Mouse (Mus musculus) embryonic fibroblast, embryonic 13.5 days (primary cell): ENCODE measurements around the gene Lgals9. TPM values are rescaled to one million over a fixed set of nuclear protein-coding genes. Genes with fewer than 3 reads are reported as not detected.

Experiments
- H3K27ac ChIP-seq: 2 replicates; pipeline ENCODE4 v1.5.1; 2012; ENCODE audit warnings: low read length, control low read depth, inconsistent platforms; ENCODE audit not compliant: insufficient read depth
- H3K4me1 ChIP-seq: 2 replicates; pipeline ENCODE4 v1.6.1; 2011; ENCODE audit warnings: low read length; ENCODE audit not compliant: control insufficient read depth, insufficient read depth
- H3K4me3 ChIP-seq: 2 replicates; pipeline ENCODE4 v1.5.1; 2011; ENCODE audit warnings: mild to moderate bottlenecking, control low read depth, low read length; ENCODE audit not compliant: insufficient read depth
- CTCF ChIP-seq: IDR thresholded peaks from 2 replicates; pipeline ENCODE4 v1.5.1; 2011; ENCODE audit warnings: mild to moderate bottlenecking, control low read depth, low read length, moderate library complexity, borderline replicate concordance; ENCODE audit not compliant: insufficient read depth
- POLR2A ChIP-seq: IDR thresholded peaks from 2 replicates; pipeline ENCODE4 v1.6.1; 2011; ENCODE audit warnings: low read depth, mild to moderate bottlenecking, control low read depth, low read length, moderate library complexity
- polyA plus RNA-seq: library from polyadenylated mRNA; stranded (reverse); fragments of >200 nt; gene quantifications from 2 replicates; pipeline ENCODE4 v1.2.4, GENCODE M21; 2011; ENCODE audit warnings: low read depth; ENCODE audit not compliant: missing spikeins, insufficient read length

The Lgals9 gene
- polyA plus RNA-seq, 1 experiment = 71.3 TPM

DNA sequence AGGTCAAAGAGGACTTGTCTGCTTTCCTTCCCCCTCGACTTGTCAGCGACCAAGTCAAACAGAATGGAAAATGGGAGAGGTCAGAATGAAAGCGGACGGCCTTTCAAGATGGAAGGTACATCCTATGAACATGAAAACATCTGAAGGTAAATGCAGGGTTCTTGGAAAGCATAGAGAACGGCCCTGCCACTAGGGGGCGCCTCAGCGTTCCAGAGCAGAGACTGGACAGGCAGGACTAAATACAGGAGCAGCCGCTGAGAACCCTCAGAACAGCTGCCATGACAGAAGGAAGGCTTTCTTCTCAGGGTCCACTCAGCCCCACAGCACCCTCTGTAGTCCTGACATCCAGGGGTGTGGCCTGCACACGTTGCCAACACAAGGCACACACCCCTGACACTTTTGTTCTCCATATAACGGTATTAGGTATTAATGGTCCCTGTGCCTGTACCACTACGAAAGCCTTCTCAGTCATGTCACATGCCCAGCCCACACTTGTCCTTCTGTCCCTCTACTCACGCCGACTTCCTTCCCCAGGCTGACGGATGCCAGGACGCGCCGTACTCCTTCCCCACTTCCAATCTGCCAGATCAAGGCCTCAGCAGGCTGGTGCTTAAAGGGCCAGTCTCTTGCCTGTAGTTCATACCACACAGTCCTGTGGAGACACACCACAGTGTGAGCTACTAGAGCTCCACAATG lies 35.2 kb upstream of the Lgals9 start:
- Histone ChIP-seq H3K4me1 (no peaks in the 10 kb centered on the region), H3K27ac (no peak overlapping the region), H3K4me3 (no peak overlapping the region)
- TF ChIP-seq POLR2A = no peak
- peak; percentile 38; the same call in 1 of the 2 replicates for TF ChIP-seq CTCF

DNA sequence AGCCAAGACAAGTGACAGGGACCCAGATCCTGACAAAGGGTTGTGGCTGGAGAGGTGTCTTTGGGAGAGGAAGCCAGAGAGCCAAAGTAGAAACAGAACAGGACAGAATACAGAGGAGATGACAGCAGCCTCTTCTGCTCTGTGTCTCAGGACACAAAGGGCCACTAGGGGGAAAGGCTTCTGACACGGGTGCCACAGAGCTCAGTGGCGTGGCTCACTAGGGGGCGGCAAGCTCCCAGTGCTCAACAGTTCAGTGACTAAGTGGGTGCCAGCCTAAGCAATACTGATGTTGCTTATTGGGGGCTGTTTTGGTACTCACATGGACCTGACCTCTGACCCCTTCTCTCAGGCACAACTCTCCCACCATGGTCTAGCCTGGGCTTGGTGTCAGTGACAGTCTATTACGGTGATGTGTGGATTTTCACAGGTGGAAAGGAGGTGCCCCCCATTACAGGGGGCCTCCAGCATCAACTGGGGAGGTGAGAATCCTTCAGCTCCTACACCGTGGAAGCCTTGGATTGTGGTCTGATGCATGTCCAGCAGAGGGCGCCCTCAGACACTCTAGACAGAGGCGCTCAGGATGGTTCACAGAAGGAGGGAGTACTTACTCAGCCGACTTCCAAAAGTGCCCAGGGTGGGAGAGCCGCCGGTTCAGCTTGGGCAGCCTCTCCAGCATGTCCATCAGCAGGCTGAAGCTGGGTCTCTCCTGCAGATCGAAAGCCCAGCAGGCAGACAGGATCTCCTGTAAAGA lies 34.4 kb upstream of the Lgals9 start:
- Histone ChIP-seq H3K4me1 (no peaks in the 10 kb centered on the region), H3K4me3 (no peak overlapping the region), H3K27ac (no peak overlapping the region)
- TF ChIP-seq POLR2A (no peak), CTCF (peak; percentile 73)

DNA sequence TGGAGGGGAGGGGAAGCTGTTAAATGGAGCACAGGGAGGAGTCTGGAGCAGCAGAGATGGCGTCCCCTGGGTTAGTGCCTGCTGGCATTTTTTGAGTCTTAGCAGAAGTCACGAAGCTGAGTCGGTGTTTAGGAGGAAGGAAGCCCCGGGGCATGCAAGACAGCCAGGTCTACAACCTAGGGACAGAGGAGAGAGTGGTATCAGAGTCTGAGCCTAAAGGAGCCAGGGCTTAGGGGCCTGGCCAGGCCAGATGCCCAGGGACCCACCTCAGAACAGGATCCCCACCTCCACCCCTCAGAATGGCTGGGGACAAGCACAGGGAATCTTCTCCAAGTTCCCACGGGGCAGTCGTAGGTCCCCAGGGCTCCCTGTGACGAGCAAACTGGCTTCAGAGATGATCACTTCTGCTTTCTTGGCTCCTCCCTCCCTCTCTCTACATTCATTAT lies 32.4 kb upstream of the Lgals9 start:
- Histone ChIP-seq H3K4me3 (no peak overlapping the region), H3K27ac (no peak overlapping the region), H3K4me1 (no peaks in the 10 kb centered on the region)
- no peak for TF ChIP-seq CTCF
- TF ChIP-seq POLR2A = no peak

DNA sequence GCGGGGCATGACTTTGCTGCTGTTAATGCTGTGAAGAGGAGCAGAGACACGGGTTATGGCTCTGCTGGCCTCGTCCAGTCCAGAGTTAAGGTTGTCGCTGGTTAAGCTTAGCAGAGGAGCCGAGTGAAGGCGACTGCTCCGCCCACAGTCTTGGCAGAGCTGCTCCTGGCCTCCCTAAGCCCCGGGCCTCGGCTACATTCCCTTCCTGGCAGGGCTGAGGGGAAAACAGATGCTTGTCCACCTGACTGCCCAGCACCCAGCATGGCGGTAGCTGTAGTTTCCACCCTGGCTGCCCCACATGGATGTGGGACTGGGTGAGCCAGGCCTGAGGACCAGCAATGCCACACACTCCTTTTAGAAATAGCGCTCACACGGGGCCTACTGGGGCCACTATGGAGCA lies 31.5 kb upstream of the Lgals9 start:
- Histone ChIP-seq H3K4me1 (no peaks in the 10 kb centered on the region), H3K27ac (no peak overlapping the region), H3K4me3 (no peak overlapping the region)
- TF ChIP-seq POLR2A (no peak), CTCF (no peak)

DNA sequence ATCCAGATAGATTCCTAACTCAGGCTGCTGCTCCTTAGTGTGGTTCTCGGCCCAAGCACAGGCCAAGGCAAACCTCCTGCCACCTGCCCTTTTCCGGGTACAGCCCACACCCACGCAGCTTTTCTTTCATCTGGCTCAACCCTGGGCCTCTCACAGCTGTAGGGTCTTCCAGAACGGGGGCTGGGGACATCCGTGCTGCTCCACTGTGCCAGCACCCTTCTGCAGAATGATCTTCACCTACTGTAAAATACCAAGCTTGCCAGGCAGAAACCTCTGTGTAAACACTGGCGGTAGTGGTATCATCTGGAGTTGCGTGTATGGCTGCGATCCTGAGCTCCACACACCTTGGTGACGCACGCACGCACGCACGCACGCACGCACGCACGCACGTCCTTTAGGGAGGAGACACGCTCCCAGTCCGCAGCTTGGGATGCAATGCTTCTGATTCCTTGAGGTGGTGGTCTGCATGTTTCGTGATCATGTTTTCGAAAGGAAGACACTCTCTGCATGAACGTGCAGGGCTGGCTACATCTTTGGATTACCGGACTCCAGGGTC lies 31.0 kb upstream of the Lgals9 start:
- no peaks in the 10 kb centered on the region for H3K4me1 ChIP-seq
- no peak overlapping the region for H3K4me3 ChIP-seq
- no peak for TF ChIP-seq POLR2A
- no peak for TF ChIP-seq CTCF
- H3K27ac ChIP-seq = no peak overlapping the region

DNA sequence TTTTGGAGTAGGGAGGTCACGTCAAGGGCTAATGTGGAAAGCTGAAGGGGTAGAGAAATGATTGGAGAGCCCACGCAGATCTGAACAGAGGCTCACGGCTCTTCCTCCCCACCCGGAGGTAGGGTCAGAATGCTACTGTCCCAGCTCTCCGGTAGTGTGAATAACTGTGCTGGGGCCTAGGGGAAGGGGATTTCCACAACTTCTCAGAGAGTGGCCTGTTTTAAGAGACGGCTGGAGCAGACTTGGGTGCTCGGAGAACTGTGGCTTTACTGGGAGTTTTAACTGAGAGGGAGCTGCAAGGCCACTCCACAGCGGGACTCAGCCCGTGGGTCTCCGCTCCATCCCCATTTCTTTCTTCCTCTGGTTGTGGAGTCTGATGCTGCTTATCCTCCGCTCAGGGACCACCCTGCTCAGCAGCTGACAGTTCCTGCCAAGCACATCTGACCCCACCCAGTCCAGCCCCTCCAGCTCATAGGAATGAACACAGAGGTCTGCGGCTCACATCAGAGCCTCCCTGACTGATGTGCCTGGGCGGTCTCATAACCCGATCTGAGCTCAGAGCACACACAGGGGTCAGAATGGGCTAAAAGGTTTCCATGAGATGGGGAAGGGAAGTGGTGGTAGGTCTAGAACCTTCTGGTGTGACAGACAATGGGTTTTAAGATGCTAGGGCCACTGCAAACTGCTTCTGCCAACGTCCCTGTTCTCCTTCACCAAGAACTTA lies 30.0 kb upstream of the Lgals9 start:
- H3K4me1 ChIP-seq = no peaks in the 10 kb centered on the region
- H3K27ac ChIP-seq = no peak overlapping the region
- no peak for TF ChIP-seq CTCF
- H3K4me3 ChIP-seq = no peak overlapping the region

DNA sequence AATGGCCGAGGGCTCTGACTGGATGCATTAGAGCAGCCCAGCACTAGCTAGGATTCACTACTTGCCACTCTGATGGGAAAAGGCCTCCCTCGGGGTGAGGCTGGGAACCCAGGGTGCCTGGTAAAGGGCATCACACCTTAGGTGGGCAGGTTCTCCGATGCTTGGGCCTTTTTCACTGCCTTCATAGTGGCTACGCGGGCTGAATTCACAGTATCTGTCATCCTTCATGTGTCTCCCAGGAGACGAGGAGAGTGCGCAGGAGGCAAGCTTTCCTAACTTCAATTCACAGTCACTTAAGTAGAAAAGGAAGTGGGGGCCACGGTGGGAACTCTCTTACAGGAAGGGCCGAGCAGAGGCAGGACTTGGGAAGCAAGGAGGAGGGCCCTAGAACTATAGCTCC lies 29.1 kb upstream of the Lgals9 start:
- no peak overlapping the region for H3K27ac ChIP-seq
- no peaks in the 10 kb centered on the region for H3K4me1 ChIP-seq
- TF ChIP-seq POLR2A (no peak), CTCF (no peak)

DNA sequence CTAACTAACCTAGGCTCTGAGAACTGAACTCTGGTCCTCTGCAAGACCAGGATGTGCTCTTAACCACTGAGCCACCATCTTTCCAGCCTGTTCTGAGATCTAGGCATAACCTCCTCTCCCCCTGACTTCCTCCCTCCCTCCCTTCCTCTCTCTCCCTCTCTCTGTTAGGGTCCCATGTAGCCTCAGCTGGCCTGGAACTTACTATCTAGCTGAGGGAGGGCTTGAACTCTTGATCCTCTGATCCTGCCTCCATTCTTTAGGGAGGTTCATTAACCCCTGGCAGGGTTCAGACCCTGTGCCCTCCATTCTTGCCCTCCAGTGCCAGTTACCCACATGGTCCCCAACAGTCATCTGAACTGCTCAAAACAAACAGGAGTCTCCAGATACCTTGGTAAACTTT lies 28.3 kb upstream of the Lgals9 start:
- H3K27ac ChIP-seq = no peak overlapping the region
- no peak overlapping the region for H3K4me3 ChIP-seq
- TF ChIP-seq CTCF (no peak), POLR2A (no peak)
- H3K4me1 ChIP-seq = no peaks in the 10 kb centered on the region

More for the DNA sequence above, 29.1 kb upstream of the Lgals9 start:
- no peak overlapping the region for H3K4me3 ChIP-seq

DNA sequence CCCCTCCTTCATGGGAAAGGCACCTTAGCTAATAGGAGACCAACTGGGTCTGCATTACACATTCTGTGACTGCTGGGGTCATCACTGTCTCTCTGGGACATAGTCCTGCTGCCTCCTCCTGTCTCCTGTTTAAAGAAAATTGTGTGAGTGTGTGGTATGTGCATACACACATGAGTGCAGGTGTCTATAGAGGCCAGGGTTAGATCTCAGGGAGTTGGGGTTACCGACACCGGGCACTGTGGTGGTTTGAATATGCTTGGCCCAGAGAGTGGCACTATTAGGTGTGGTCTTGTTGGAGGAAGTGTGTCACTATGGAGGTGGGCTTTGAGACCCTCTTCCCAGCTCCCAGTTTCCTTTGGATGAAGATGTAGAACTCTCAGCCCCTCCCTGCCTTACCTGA lies 27.8 kb upstream of the Lgals9 start:
- no peak overlapping the region for H3K4me3 ChIP-seq
- TF ChIP-seq POLR2A = no peak
- TF ChIP-seq CTCF = no peak

More for the DNA sequence above, 27.8 kb upstream of the Lgals9 start:
- Histone ChIP-seq H3K4me1 (no peaks in the 10 kb centered on the region), H3K27ac (no peak overlapping the region)
